33 mouse cellular contexts compared by ENCODE assay signal in the genomic region with DNA sequence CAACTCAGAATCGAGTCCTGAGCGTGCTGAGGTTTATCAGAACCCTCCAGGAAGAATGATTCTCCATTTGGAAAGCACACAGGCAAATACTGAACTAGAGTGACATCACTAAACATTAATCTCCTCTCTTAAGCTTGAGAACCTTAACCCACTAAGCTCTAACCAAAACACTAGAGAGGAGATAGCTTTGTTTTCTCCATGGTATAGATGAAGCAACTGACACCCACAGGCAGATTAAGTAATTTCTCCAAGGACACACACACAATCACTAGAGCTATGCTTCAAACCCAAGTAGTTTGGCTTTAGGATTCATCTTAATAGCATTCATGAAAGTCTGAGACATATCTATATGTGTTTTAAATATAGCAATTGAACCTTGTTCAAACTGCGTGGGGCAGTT.
"Had no signal": no experiment of that assay in that cellular context is flagged by ENCODE, and none has a peak within 500 bp of the region (broad histone marks: within the 10 kb centered on the region; RNA-seq: fewer than 3 reads in every experiment).

No protein-coding gene starts in this region.

- H3K9me3 ChIP-seq: heart, embryonic 12.5 days; heart, embryonic 13.5 days; heart, embryonic 15.5 days; hindbrain, embryonic 10.5 days; hindbrain, embryonic 12.5 days; hindbrain, embryonic 13.5 days; hindbrain, embryonic 15.5 days; intestine, embryonic 15.5 days; kidney, embryonic 15.5 days had no signal

- H3K4me2 ChIP-seq: heart, embryonic 12.5 days; heart, embryonic 13.5 days; heart, embryonic 15.5 days; hindbrain, embryonic 12.5 days; hindbrain, embryonic 13.5 days; hindbrain, embryonic 14.5 days; hindbrain, embryonic 15.5 days; intestine, embryonic 15.5 days; kidney, embryonic 15.5 days had no signal

- H3K27ac ChIP-seq: heart, embryonic 13.5 days; heart, embryonic 15.5 days; hindbrain, embryonic 10.5 days; hindbrain, embryonic 12.5 days; hindbrain, embryonic 13.5 days; hindbrain, embryonic 14.5 days; hindbrain, embryonic 15.5 days; hindbrain, postnatal 0 days; intestine, embryonic 15.5 days; kidney, embryonic 15.5 days; kidney, postnatal 0 days; layer of hippocampus, adult 2 months; left cerebral cortex, adult 2 months had no signal

- H3K36me3 ChIP-seq: heart, embryonic 12.5 days; heart, embryonic 13.5 days; heart, embryonic 15.5 days; hindbrain, embryonic 10.5 days; hindbrain, embryonic 12.5 days; hindbrain, embryonic 13.5 days; hindbrain, embryonic 15.5 days; intestine, embryonic 15.5 days; kidney, embryonic 15.5 days had no signal

- H3K27me3 ChIP-seq: heart, embryonic 12.5 days; heart, embryonic 13.5 days; heart, embryonic 15.5 days; hindbrain, embryonic 12.5 days; hindbrain, embryonic 13.5 days; hindbrain, embryonic 15.5 days; intestine, embryonic 15.5 days; kidney, embryonic 15.5 days had no signal

- H3K9ac ChIP-seq: heart, embryonic 12.5 days; heart, embryonic 13.5 days; heart, embryonic 15.5 days; hindbrain, embryonic 12.5 days; hindbrain, embryonic 13.5 days; hindbrain, embryonic 14.5 days; hindbrain, embryonic 15.5 days; intestine, embryonic 15.5 days; kidney, embryonic 15.5 days had no signal

- H3K4me3 ChIP-seq: heart, embryonic 12.5 days; heart, embryonic 13.5 days; heart, embryonic 15.5 days; hindbrain, embryonic 10.5 days; hindbrain, embryonic 12.5 days; hindbrain, embryonic 13.5 days; hindbrain, embryonic 15.5 days; intestine, embryonic 15.5 days; kidney, embryonic 15.5 days; layer of hippocampus, adult 2 months; left cerebral cortex, adult 2 months had no signal

- DNase-seq: heart, postnatal 10 days; heart, postnatal 14 days; heart, postnatal 36 days; heart, postnatal 4 days; kidney, adult 11 months; kidney, adult 18-20 months; kidney, adult 2 months; kidney, adult 8-10 months; kidney, adult 9 months; kidney, postnatal 10 days; kidney, postnatal 25 days; kidney, postnatal 36 days; kidney, postnatal 4 days; layer of hippocampus, adult 9-11 months; layer of hippocampus, postnatal 36 days had no signal

- ATAC-seq: hindbrain, embryonic 16.5 days; inflammation-experienced regulatory T-cells, adult 6 months; intestine, embryonic 15.5 days; intestine, embryonic 16.5 days; intestine, postnatal 0 days had no signal
